Mouse (Mus musculus): ENCODE measurements around the gene Dhfr.

Dhfr gene

GRCm38 (mm10) chr13:92393047-92393661 lies 38.6 kb downstream of the Dhfr start:
- DNase-seq = no peak

GRCm38 (mm10) chr13:92398491-92399384 lies 44.2 kb downstream of the Dhfr start:
- DNase-seq = no peak

- no peak for DNase-seq
Observed at GRCm38 (mm10) chr13:92402063-92402462, 47.5 kb downstream of the Dhfr start.

- no peak for DNase-seq
Observed at GRCm38 (mm10) chr13:92403496-92403895, 49.0 kb downstream of the Dhfr start.

- no peak for DNase-seq
Observed at GRCm38 (mm10) chr13:92410486-92410885, 56.0 kb downstream of the Dhfr start.

- DNase-seq = no peak
Observed at GRCm38 (mm10) chr13:92419630-92420029, 65.1 kb downstream of the Dhfr start.

GRCm38 (mm10) chr13:92423711-92424110 lies 69.2 kb downstream of the Dhfr start:
- no peak for DNase-seq

GRCm38 (mm10) chr13:92425758-92426264 lies 71.3 kb downstream of the Dhfr start, which contains the start of gene Ankrd34b:
Gene Ankrd34b, plus strand, starts transcription at chr13:92425896.
- peak; percentile 17 for DNase-seq

- DNase-seq = no peak
Observed at GRCm38 (mm10) chr13:92426294-92427051, 71.9 kb downstream of the Dhfr start.

GRCm38 (mm10) chr13:92427351-92427855 lies 72.9 kb downstream of the Dhfr start:
- no peak for DNase-seq
